Mouse (Mus musculus) cerebellum, adult 11-12 months (tissue): ENCODE results near the gene Srsf6.
"Not testable (repeated sequence)": the region's sequence is repeated elsewhere in the genome, so short reads cannot be mapped to it uniquely, and the experiment has no call there.

Experiments used
- DNase-seq: peaks from one replicate; pipeline ENCODE4 v3.0.0; 2022

Gene Srsf6

DNA sequence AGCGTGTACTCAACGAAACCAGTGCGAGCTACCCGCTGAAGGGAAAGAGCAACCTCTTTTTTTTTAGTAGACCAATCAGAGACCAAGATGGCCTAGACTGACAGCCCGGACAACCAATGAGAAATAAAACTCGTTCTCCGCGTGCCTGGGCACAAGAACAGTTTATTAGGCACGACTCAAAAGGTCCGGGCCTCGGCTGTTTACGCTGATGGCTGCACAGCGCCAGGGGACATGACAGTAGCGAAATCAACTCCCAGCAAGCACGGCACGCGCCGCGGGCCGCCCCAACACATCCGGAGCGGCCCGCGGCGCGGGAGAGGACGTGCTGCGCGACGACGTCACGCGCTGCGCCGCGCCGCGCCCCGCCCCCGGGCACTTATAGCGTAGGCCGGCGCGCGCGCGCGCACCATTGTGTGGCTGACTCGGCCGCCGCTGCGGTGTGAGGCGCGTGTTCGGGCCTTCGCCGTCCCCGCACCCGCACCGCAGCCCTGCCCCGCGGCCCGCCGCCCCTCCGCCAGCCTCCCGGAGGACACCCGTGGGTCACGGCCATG is at the start of gene Srsf6:
Srsf6 (plus strand) TSS at position 406 of the 551 bp plus-strand sequence.
- DNase-seq = peak; percentile 90

DNA sequence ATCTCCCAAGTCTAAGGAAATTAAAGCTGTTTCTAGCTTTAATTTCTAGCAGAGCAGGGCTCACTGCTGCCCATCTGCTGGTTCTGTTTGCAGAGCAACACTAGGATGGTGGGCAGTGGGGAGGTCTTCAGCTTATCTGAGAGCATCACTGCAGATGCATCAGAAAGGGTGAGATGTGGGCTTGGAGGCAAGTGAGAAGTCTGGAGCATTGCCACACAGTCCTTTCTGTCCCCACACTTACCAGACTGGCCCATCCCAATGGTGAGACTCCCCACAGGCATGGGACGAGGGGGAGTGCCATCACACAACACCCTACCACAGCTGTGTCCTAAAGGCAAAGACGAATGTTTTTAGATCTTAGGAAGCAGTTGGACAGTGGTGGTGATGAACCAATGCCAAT is 47.2 kb upstream of the Srsf6 start:
- no peak for DNase-seq

DNA sequence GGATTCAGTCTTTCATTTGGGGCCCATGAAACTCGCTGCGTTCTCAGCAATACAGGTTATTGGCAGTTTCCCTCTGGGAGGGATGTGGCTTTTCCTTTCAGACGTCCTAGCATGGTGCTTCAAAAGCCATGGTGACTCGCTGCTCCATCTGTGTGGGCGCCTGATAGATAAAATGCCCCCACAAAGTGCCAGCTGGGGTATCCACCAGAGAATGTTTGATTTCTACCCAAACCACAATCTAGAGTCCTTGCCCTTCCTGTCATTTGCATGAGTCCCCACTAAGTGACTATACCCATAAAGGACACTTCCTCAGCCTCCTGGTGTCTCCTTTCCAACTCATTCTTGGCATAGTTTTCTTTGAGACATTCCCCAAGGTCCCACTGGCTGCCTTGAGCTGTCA is 44.2 kb upstream of the Srsf6 start:
- DNase-seq = no peak

DNA sequence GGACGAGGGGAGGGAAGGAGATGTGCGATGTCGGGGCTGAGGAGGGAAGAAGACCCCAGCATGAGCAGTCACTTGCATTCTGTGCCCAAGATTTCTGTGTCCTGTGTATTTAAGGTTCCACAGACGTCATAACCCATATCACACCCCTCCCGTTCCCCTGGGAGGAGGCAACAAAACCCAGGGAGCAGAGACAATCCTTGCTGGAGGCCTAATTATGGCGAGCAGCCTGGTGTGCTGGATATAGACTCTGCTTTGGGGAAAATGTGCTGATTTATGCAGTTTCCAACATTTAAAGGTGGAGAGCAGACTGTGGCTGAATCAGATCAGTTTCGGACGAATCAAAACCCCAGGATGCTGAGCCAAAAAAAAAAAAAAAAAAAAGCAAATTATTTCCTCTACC is 42.7 kb upstream of the Srsf6 start:
- no peak for DNase-seq

DNA sequence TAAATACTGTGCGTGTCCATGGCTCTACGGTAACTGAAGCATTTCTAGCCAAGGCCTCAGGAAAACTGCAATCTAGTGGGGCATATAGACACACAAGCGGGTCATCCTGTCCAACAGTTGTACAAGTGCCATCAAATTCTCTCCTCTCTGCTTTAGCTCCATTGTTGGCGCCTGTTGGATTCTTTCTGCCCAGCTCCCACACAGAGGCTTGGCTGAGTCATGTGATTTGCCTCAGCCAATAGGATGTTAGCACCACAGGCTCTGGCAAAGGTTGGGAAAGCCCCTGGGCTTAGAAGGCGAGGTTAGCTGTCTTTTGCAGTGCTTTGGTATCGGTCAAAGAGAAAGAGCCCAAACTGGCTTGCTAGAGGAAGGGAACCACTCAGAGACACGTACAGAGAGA is 42.1 kb upstream of the Srsf6 start:
- DNase-seq = no peak

DNA sequence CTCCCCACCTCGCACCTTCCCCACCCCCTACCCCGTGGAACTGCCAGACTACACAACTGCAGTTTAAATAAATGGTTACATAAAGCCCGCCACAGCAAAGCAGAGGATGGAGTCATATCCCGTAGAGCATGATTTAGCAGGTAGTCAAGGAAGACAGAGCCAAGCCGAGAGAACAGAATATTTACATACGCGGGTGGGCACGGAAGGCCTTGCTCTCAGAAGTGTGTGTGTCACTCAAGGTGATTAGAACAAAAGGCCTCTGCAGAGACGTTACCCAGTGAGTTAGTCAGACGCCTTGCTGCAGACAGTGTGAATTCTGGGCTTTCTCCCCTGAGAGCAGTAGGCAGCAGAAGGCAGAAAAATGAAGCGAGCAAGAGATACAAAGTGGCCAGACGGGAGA is 41.6 kb upstream of the Srsf6 start:
- no peak for DNase-seq

DNA sequence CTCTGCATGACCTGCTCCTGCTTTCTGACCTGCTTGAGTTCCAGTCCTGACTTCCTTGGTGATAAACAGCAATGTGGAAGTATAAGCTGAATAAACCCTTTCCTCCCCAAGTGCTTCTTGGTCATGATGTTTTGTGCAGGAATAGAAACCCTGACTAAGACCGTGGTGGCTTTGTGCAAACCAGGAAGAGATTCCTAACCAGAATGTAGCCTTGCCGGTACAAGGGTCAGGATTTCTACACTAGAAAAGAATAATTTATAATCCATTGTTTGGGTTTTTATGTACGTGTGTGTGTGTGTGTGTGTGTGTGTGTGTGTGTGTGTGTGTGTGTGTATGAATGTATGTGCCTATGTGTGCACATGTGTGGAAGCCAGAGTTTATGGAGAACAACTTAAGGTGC is 38.3 kb upstream of the Srsf6 start:
- not testable (repeated sequence) for DNase-seq

DNA sequence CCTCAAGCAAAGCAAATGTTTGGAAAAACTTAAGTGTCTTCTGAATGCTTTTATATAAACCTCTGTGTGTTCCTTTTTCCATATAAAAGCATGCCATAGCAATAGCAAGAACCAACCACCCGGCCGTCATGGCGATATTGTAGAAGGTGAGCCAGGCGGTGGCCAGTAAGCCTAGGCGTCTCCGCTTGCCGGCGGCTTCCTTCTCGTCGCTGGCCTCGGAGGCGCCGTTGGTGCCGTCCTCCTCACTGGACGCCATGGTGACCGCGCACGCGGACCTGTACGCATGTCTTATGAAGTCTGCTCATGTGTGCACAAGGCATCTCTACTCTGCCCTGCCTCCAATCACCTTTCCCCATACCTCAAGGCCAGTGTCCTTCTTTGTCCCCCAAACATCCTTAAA is 32.1 kb upstream of the Srsf6 start:
- DNase-seq = not testable (repeated sequence)

DNA sequence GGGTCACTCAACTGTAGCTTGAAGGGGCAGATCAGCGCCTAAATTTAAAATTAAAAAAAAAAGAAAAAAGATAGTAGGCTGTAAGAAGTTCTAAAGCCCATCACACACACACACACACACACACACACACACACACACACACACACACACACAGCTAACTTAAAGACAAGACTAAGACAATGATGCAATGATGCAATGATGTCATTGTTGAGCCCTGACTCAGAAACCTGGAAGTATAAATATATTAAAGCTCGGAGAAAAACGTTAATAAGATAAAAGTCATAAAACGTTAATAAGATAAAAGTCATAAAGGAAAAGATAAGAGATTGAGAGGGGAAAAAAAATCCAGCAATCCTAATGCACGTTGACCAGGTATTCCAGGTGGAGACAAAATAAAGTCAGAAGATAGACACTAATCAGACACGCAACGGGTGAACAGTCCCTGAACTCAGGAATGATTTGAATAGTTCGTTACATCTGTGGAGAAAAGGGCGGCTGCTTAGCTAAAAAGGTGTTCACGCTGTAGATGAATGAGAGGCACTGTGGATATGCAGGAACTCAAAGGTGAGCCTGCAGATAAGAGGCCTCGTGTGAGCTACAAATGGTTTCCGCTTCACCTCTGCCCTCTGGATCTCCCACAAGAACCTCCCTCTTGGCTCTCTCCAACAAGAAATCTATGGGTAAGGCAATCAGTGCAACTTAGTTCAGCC is 31.3 kb upstream of the Srsf6 start:
- no peak for DNase-seq

DNA sequence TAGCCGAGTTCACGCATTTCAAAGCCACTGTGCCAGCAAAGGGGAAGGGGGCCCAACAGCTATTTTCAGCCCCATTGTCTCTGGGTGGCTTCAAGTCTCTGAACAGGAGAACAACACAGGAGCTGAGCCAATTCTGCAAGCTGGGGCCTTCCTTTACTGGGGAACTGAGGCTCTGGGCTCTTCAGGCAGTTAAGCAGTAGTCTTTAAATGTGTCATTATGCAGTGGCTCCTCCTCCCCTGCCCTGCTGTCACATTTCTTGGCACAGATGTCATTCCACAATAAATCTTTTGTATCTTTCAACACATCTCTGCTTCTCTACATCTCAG is 30.8 kb upstream of the Srsf6 start:
- DNase-seq = no peak

DNA sequence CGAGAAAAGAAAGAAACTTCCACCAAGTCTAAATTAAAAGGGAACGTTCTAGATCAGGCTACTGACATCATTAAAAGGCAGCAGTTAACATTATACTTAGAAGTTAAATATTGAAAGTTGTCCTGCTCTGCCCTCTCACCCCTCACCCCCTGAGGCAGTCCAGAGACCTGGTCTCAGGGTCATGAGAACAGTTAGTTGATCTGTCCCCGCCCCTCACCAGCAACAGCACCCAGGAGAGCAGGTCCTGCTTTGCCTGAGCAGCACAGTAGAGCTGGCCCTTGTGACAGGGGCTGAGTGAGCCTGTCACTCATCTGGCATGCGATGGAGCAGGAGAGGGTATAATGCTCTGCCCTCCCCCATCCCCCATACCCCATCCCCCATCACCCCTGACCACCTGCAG is 25.4 kb upstream of the Srsf6 start:
- no peak for DNase-seq

DNA sequence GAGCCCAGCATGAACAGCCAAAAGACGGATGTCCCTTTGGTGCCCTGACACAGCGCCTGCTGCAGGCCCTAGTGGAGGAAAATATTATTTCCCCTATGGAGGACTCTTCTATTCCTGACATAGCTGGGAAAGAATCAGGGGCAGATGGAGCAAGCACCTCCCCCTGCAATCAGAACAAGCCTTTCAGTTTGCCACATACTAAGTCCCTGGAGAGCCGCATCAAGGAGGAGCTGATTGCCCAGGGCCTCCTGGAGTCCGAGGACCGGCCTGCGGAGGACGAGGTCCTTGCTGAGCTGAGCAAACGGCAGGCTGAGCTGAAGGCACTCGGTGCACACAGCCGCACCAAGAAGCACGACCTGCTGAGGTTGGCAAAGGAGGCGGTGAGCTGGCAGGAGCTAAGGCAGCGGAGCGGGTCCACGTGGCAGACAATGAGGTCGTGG is 23.3 kb upstream of the Srsf6 start:
- DNase-seq = peak; percentile 71

DNA sequence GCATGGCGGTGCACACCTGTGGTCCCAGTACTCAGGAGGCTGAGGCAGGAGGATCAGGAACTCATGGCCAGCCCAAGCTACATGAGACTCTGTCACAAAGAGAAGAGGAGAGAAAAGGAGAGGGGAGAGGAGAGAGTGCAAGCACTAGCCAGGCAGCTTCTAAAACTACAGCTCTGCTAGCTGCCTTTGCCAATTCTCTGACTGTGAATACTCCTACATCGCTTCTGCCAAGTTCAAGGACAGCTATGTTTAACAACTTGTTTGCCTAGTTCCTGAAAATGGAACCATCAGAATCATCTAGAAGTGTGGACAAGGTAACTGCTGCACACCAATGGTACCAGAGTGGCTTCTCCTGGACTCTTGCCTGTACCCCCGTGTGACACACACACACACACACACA is 17.3 kb upstream of the Srsf6 start:
- DNase-seq = no peak

DNA sequence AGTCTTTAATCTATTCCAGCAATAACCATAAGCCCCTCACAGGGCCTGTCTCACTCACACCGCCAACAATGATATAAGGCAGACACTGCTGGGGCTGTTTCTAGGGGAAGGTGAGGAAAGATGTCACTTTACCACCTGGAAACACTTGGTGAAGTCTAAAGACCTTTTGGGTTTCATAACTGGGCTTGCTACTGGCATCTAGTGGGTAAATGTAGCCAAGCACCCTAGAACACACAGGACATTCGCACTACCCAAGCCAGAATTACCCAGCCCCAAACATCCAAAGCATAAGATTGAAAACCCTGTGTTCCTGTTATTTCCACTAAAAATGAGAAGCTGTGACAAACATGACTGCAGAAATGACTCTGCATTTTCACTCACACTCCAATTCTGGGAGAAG is 16.8 kb upstream of the Srsf6 start:
- no peak for DNase-seq

DNA sequence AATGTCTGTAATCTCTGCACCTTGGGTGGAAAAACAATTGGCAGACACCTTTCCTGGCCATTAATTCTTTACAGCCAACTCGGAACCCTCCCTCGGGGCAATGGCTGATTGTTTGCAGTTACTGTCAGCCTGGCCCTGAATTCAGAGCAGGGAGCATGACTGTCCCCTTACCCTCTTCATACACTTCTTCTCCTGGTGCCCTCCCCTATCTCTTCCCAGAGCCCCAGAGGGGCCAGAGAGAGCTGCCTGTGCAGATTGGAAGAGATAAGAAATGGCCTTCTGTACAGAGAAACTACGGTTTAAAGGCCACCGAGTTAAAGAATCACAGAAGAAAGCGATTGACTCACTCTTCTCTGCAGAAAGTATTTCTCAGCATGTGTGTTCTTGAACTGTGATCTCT is 11.4 kb upstream of the Srsf6 start:
- no peak for DNase-seq

DNA sequence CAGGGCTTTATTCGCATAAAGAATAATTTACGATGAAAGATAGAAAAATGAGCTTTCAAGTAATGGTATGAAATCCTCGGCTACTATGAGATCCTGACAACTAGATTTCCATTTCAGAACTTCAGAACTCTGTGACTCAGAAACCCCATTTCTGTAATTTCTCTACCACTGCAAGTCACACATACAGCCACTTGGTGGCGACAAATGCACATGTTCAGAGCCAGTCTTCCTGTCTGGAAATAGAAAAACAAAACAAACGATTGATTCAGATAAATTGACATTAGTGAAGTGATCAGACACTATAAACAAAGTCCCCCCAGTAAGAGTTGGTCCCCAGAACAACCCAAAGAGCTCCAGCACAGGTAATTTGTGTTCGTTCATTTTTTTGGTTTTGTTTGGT is 9.1 kb upstream of the Srsf6 start:
- DNase-seq = no peak

DNA sequence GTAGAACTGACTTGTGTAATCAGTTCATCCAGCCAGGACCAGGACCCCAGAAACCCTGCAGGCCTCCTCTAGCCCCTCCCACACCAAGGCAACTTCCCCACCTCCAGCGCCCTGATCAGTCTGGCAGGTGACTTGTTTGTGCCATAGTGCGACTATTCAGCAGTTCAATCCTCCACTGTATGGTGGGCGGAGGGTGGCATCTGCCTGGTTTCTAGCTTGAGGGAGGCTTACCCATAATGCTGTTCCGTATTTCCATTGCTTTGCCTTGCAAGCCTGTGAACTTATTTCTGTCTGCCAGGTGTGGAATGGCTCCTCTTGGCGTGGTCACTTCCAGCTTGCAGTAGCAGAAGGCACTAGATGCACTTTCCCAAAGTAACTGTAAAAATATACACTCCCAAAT is 8.5 kb upstream of the Srsf6 start:
- no peak for DNase-seq

DNA sequence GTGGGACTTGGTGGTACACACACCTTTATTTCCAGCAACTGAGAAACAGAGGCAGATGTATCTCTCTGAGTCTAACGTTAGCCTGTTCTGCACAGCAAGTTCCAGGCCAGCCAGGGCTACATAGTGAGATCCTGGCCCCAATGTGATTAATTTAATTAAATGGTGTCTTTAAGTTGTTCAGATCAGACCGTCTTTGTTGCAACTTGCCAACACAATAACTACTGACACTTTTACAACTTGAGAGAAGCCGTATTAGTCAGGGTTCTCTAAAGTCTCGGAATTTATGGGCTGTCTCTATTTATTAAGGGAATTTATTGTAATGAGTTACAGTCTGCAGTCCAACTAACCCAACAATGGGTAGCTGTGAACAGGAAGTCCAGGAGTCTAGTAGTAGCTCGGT is 7.2 kb upstream of the Srsf6 start:
- DNase-seq = no peak

DNA sequence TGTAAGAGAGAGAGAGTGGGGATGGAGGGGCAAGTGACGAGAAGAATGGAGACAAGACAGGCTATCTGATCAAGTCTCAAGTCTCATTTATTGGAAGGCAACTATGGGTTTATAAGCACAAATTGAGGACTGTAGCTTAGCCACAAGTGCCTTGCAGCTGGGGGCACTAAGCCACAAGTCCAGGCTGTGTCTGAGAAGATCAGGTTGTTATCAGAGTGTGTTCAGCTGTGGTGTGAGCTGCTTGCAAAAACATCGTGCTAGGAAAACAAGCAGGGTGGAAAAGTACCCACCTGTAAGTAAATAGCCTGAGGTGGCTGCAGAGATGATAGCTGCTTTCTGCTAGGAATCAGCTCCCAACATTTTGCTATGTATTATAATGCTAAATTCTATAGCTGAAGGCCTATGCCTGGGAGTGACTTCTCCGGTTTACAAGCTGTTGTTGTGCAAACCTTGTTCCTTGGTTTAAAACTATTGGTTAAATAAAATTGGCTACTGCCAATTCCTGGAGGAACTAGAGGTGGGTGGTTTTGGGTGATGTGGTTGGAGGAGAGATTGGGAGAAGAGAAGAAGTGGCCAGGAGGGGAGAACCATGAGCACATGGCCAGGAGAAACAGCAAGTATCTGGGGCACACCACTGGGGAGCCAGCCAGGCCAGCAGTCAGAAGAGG is 3.3 kb upstream of the Srsf6 start:
- no peak for DNase-seq

DNA sequence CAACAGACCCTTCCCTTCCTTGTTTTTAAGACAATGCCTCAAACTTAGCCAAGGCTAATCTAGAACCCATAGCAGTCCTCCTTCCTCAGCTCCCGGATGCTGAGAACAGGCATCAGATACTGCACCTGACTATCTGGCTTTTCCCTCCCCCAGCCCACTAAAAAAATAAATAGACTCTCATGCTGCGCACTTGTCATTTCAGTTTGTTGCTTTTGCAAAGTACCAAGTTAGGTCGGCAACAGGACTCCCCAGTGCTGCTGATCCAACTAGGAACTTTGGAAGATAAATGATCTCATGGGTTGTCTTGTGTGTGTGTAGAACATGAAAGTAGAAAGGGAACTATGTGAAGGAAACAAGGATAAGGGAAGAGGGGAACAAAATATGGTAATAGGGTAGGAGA is 1.6 kb upstream of the Srsf6 start:
- no peak for DNase-seq

DNA sequence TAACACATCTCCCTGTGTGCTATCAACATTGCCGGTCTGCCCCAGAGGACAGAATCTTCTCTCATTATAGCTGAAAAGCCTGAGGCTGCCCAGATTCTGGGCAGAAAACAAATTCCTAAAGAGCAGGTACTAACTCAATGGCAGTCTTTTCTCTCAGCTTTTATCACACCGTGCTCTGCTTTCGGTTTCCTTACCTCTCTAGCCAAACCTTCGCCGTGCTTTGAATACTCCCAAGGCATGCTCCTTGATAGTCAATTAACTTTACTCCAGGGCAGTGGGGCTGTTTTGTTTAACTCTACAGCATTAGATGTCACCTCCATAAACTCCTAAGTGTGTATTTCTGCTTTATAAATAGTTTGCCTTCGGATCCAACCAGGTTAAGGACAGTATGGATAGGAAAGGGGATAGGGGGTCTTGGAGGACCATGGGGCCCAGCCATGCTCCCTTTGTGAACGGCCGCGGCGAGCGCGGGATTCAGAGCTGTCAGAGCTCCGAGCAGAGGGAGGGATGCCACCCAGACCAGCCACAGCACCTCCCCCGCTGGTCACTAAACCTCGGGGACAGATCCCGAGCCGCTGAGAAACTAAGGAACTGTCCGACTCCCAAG is 709 bp upstream of the Srsf6 start:
- no peak for DNase-seq

DNA sequence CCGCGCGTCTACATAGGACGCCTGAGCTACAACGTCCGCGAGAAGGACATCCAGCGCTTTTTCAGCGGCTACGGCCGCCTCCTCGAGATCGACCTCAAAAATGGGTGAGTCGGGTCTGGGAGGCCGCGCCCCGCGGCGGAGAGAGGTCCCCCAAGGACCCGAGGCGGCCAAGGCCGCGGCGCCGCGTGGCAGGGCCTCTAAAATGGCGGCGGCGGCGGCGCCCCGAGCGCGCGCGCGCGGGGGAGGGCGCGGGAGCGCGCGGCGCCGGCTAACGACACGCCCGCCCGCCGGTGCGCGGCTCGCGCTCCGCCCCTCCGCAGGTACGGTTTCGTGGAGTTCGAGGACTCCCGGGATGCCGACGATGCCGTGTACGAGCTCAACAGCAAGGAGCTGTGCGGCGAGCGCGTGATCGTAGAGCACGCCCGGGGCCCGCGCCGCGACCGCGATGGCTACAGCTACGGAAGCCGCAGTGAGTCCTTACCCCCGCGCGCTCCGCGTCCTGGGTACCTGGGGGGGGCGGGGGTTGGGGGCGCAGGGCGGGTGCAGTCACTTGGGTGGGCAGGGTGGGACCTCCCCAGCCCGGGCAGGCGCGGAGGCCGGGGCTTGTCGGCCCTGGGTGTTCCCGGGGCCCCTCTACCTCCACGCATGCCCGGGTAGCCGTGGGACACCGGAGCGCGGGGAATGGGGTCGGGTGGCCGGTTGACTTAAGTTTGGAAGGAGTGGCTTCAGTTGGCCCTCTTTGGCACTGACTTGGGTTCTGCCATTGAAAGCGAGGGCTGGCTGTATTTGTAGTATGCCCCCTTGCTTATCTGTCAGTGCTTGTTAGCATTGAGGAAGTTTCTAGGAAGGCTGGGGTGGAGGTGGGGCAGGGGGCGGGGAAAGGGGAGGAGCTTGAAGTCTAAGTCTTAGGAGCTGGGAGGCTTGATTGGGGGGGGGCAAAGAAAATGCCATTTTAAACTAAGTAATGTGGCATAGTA is 634 bp downstream of the Srsf6 start:
- peak; percentile 84 for DNase-seq

DNA sequence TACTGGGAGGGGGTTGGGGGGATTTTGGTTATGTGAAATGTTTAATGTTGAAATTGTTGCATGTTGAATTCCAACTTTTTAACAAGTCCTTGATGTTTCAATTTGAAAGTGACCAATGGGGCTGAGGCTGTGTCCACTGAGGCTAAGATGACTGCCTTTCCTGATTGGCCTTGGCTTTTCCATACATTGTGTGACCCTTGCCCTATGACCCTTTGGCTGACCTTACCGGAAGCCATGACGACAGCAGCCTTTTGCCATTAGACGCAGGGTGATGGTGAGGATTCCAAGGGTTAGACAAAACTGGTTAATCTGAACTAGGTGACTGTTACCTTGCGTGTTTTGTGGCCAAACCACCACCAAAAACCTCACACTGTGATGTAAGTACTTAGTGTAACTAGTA is 1.4 kb downstream of the Srsf6 start:
- DNase-seq = peak; percentile 59
